Mouse (Mus musculus) cerebellum, adult 11-12 months (tissue): Measurements from ENCODE around the gene Slc9b1.
A peak's percentile ranks its signal among the peaks of the same experiment; 100 is the strongest.

Source experiments
- DNase-seq: peaks from one replicate; pipeline ENCODE4 v3.0.0; 2022

The Slc9b1 gene

GRCm38 (mm10) chr3:135439651-135440050, 91.8 kb downstream of the Slc9b1 start:
- no peak for DNase-seq

GRCm38 (mm10) chr3:135440221-135440620, 92.4 kb downstream of the Slc9b1 start:
- peak; percentile 31 for DNase-seq

- no peak for DNase-seq
Measured at GRCm38 (mm10) chr3:135440621-135441020, 92.8 kb downstream of the Slc9b1 start.

- DNase-seq: no peak
Measured at GRCm38 (mm10) chr3:135444930-135445329, 97.1 kb downstream of the Slc9b1 start.
